Mouse (Mus musculus): ENCODE results near the gene Arsg.

DNA sequence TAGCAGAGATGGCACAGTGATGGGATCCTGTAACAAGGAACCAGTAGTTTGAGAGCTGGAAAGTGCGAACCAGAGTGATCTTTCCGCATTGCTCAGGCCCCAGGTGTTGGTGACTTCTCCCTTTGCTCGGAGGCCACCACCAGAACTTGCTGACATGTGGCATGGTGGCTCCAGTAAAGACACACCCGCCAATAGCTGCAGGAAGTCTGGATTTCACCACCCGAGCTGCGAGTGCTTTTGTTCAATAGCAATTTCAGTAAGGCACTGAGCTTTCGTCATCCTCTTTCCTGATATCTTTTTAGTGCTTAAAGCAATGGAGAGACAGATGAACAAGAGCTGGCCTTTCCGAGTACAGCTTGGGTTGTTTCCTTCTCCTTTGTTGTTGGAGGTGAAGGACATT, 7.3 kb downstream of the Arsg start:
- no peak for TF ChIP-seq ZC3H11A (IDR thresholded peaks at IDR 0.05; ENCODE audit: borderline replicate concordance, low read depth, low read length)
- no peak for TF ChIP-seq CHD2 (IDR thresholded peaks at IDR 0.05; ENCODE audit: low read depth, low read length)
- no peak for TF ChIP-seq HCFC1 (IDR thresholded peaks at IDR 0.05; ENCODE audit: borderline replicate concordance, insufficient read depth, low read length)
- no peak for TF ChIP-seq MAFK (IDR thresholded peaks at IDR 0.05; ENCODE audit: insufficient read depth, low read depth, low read length)
- no peak for TF ChIP-seq ZNF384 (IDR thresholded peaks at IDR 0.05; ENCODE audit: low read depth, low read length)

Data from ES-E14 (cell line).